Mouse (Mus musculus): ENCODE results near the gene Ndufa3. TPM values are rescaled to one million over a fixed set of nuclear protein-coding genes. Genes with fewer than 3 reads are reported as not detected.
"Not testable (repeated sequence)": the region's sequence is repeated elsewhere in the genome, so short reads cannot be mapped to it uniquely, and the experiment has no call there.

Gene Ndufa3
- polyA plus RNA-seq, 1 experiment from 2014 or later = 531 TPM

GRCm38 (mm10) chr7:3585763-3586162, 31.4 kb upstream of the Ndufa3 start:
- Histone ChIP-seq H3K27me3 (replicated peaks; ENCODE audit: control insufficient read depth, insufficient read depth, low read length) (no peaks in the 10 kb centered on the region), H3K9me3 (ENCODE audit: control insufficient read depth, low read length) (no peaks in the 10 kb centered on the region), H3K4me1 (ENCODE audit: control insufficient read depth, insufficient read depth, low read length) (no peaks in the 10 kb centered on the region), H3K36me3 (ENCODE audit: control insufficient read depth, insufficient read depth, low read length) (no peaks in the 10 kb centered on the region), H3K4me3 (ENCODE audit: low read length) (no peak overlapping the region), H3K27ac (ENCODE audit: low read length) (no peak overlapping the region), H3K9ac (ENCODE audit: low read depth, low read length) (no peak overlapping the region), H3K4me2 (ENCODE audit: low read depth, low read length) (no peak overlapping the region)
- WGBS = 12% methylated on average over 6 of the region's 6 CpGs
- no peak for ATAC-seq

GRCm38 (mm10) chr7:3586255-3586654, 30.9 kb upstream of the Ndufa3 start:
- H3K9me3 ChIP-seq (ENCODE audit: control insufficient read depth, low read length) = no peaks in the 10 kb centered on the region
- no peaks in the 10 kb centered on the region for H3K27me3 ChIP-seq (replicated peaks; ENCODE audit: control insufficient read depth, insufficient read depth, low read length)
- H3K36me3 ChIP-seq (ENCODE audit: control insufficient read depth, insufficient read depth, low read length) = no peaks in the 10 kb centered on the region
- no peak overlapping the region for H3K9ac ChIP-seq (ENCODE audit: low read depth, low read length)
- no peak overlapping the region for H3K4me3 ChIP-seq (ENCODE audit: low read length)
- 5% methylated on average over 5 of the region's 5 CpGs for WGBS
- H3K27ac ChIP-seq (ENCODE audit: low read length) = no peak overlapping the region
- no peak overlapping the region for H3K4me2 ChIP-seq (ENCODE audit: low read depth, low read length)
- no peak for ATAC-seq
- no peaks in the 10 kb centered on the region for H3K4me1 ChIP-seq (ENCODE audit: control insufficient read depth, insufficient read depth, low read length)

GRCm38 (mm10) chr7:3587292-3587691, 29.9 kb upstream of the Ndufa3 start:
- WGBS = 74% methylated on average over 1 of the region's 1 CpGs

DNA sequence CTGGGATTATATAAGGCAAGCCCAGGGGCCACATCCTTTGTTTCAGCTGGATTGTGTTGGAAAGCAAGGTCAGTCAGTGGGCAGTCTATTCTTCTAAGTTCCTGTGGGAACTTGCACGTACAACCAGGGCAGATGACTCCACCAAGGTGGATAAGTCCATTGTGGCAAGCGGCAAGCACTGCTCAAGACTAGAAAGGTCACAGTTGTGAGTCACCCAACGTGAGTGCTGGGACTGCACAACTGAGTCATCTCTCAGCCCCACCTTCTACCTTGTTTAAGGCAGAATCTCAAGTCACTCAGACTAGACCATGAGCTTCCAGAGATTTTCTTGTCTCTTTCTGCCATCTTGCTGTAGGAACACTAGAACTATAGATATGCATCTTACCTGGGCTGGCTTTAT, 26.6 kb upstream of the Ndufa3 start:
- Histone ChIP-seq H3K9ac (ENCODE audit: low read depth, low read length) (no peak overlapping the region), H3K36me3 (ENCODE audit: control insufficient read depth, insufficient read depth, low read length) (no peaks in the 10 kb centered on the region), H3K4me2 (ENCODE audit: low read depth, low read length) (no peak overlapping the region), H3K9me3 (ENCODE audit: control insufficient read depth, low read length) (no peaks in the 10 kb centered on the region), H3K27ac (ENCODE audit: low read length) (no peak overlapping the region), H3K27me3 (replicated peaks; ENCODE audit: control insufficient read depth, insufficient read depth, low read length) (no peaks in the 10 kb centered on the region), H3K4me1 (ENCODE audit: control insufficient read depth, insufficient read depth, low read length) (no peaks in the 10 kb centered on the region), H3K4me3 (ENCODE audit: low read length) (no peak overlapping the region)
- ATAC-seq = no peak
- 87% methylated on average over 3 of the region's 3 CpGs for WGBS

More at GRCm38 (mm10) chr7:3587292-3587691, 29.9 kb upstream of the Ndufa3 start:
- H3K27me3 ChIP-seq (replicated peaks; ENCODE audit: control insufficient read depth, insufficient read depth, low read length) = no peaks in the 10 kb centered on the region
- H3K36me3 ChIP-seq (ENCODE audit: control insufficient read depth, insufficient read depth, low read length) = no peaks in the 10 kb centered on the region
- H3K4me3 ChIP-seq (ENCODE audit: low read length) = no peak overlapping the region
- no peaks in the 10 kb centered on the region for H3K9me3 ChIP-seq (ENCODE audit: control insufficient read depth, low read length)
- H3K9ac ChIP-seq (ENCODE audit: low read depth, low read length) = no peak overlapping the region
- H3K4me1 ChIP-seq (ENCODE audit: control insufficient read depth, insufficient read depth, low read length) = no peaks in the 10 kb centered on the region
- no peak overlapping the region for H3K4me2 ChIP-seq (ENCODE audit: low read depth, low read length)
- H3K27ac ChIP-seq (ENCODE audit: low read length) = no peak overlapping the region
- no peak for ATAC-seq

GRCm38 (mm10) chr7:3591534-3591933, 25.6 kb upstream of the Ndufa3 start:
- no peaks in the 10 kb centered on the region for H3K9me3 ChIP-seq (ENCODE audit: control insufficient read depth, low read length)
- H3K27ac ChIP-seq (ENCODE audit: low read length) = no peak overlapping the region
- no peak overlapping the region for H3K4me3 ChIP-seq (ENCODE audit: low read length)
- H3K9ac ChIP-seq (ENCODE audit: low read depth, low read length) = no peak overlapping the region
- no peaks in the 10 kb centered on the region for H3K36me3 ChIP-seq (ENCODE audit: control insufficient read depth, insufficient read depth, low read length)
- no peak overlapping the region for H3K4me2 ChIP-seq (ENCODE audit: low read depth, low read length)
- H3K27me3 ChIP-seq (replicated peaks; ENCODE audit: control insufficient read depth, insufficient read depth, low read length) = no peaks in the 10 kb centered on the region
- no peak for ATAC-seq
- WGBS = 77% methylated on average over 1 of the region's 1 CpGs
- no peaks in the 10 kb centered on the region for H3K4me1 ChIP-seq (ENCODE audit: control insufficient read depth, insufficient read depth, low read length)

GRCm38 (mm10) chr7:3593855-3594254, 23.3 kb upstream of the Ndufa3 start:
- H3K36me3 ChIP-seq (ENCODE audit: control insufficient read depth, insufficient read depth, low read length) = no peaks in the 10 kb centered on the region
- no peak for ATAC-seq
- no peak overlapping the region for H3K4me2 ChIP-seq (ENCODE audit: low read depth, low read length)
- no peak overlapping the region for H3K4me3 ChIP-seq (ENCODE audit: low read length)
- no peaks in the 10 kb centered on the region for H3K9me3 ChIP-seq (ENCODE audit: control insufficient read depth, low read length)
- no peaks in the 10 kb centered on the region for H3K27me3 ChIP-seq (replicated peaks; ENCODE audit: control insufficient read depth, insufficient read depth, low read length)
- H3K27ac ChIP-seq (ENCODE audit: low read length) = no peak overlapping the region
- no peaks in the 10 kb centered on the region for H3K4me1 ChIP-seq (ENCODE audit: control insufficient read depth, insufficient read depth, low read length)
- no peak overlapping the region for H3K9ac ChIP-seq (ENCODE audit: low read depth, low read length)

- Histone ChIP-seq H3K4me1 (ENCODE audit: control insufficient read depth, insufficient read depth, low read length) (no peaks in the 10 kb centered on the region), H3K27me3 (replicated peaks; ENCODE audit: control insufficient read depth, insufficient read depth, low read length) (no peaks in the 10 kb centered on the region), H3K36me3 (ENCODE audit: control insufficient read depth, insufficient read depth, low read length) (no peaks in the 10 kb centered on the region), H3K9me3 (ENCODE audit: control insufficient read depth, low read length) (no peaks in the 10 kb centered on the region), H3K27ac (ENCODE audit: low read length) (no peak overlapping the region), H3K4me2 (ENCODE audit: low read depth, low read length) (peak overlapping the region; percentile 33; the same call in 1 of the 2 replicates), H3K9ac (ENCODE audit: low read depth, low read length) (no peak overlapping the region), H3K4me3 (ENCODE audit: low read length) (peak overlapping the region; percentile 27)
- 16% methylated on average over 5 of the region's 5 CpGs for WGBS
- peak; percentile 58; the same call in 1 of the 2 replicates for ATAC-seq
Observed at GRCm38 (mm10) chr7:3594686-3595085, 22.5 kb upstream of the Ndufa3 start.

DNA sequence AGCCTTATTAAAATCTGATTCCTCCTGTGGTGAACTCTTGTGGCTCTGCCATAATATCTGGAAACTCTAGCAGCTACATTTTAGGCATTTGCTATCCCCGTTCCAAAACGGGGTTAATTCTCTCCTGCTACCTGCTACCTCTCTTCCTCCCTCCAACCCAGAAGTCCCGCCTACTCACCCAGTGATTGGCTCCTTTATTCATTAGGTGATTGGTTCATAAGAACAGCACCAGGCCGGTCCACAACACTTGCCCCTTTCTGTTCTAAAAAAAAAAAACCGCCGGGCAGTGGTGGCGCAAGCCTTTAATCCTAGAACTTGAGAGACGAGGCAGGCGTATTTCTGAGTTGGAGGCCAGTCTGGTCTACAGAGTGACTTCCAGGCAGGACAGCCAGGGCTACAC, 22.0 kb upstream of the Ndufa3 start:
- Histone ChIP-seq H3K4me2 (ENCODE audit: low read depth, low read length) (peak overlapping the region; percentile 33; the same call in 1 of the 2 replicates), H3K4me1 (ENCODE audit: control insufficient read depth, insufficient read depth, low read length) (no peaks in the 10 kb centered on the region), H3K9ac (ENCODE audit: low read depth, low read length) (no peak overlapping the region), H3K27ac (ENCODE audit: low read length) (no peak overlapping the region), H3K27me3 (replicated peaks; ENCODE audit: control insufficient read depth, insufficient read depth, low read length) (no peaks in the 10 kb centered on the region), H3K9me3 (ENCODE audit: control insufficient read depth, low read length) (no peaks in the 10 kb centered on the region), H3K36me3 (ENCODE audit: control insufficient read depth, insufficient read depth, low read length) (no peaks in the 10 kb centered on the region), H3K4me3 (ENCODE audit: low read length) (peak overlapping the region; percentile 27)
- ATAC-seq = peak; percentile 85
- 9% methylated on average over 9 of the region's 9 CpGs for WGBS

- not testable (repeated sequence) for H3K4me3 ChIP-seq (ENCODE audit: low read length); H3K4me1 ChIP-seq (ENCODE audit: control insufficient read depth, insufficient read depth, low read length); H3K9ac ChIP-seq (ENCODE audit: low read depth, low read length); H3K27me3 ChIP-seq (replicated peaks; ENCODE audit: control insufficient read depth, insufficient read depth, low read length); H3K36me3 ChIP-seq (ENCODE audit: control insufficient read depth, insufficient read depth, low read length); H3K27ac ChIP-seq (ENCODE audit: low read length); H3K9me3 ChIP-seq (ENCODE audit: control insufficient read depth, low read length); H3K4me2 ChIP-seq (ENCODE audit: low read depth, low read length); ATAC-seq
- WGBS = 67% methylated on average over 1 of the region's 1 CpGs
Observed at GRCm38 (mm10) chr7:3597755-3598154, 19.4 kb upstream of the Ndufa3 start.

DNA sequence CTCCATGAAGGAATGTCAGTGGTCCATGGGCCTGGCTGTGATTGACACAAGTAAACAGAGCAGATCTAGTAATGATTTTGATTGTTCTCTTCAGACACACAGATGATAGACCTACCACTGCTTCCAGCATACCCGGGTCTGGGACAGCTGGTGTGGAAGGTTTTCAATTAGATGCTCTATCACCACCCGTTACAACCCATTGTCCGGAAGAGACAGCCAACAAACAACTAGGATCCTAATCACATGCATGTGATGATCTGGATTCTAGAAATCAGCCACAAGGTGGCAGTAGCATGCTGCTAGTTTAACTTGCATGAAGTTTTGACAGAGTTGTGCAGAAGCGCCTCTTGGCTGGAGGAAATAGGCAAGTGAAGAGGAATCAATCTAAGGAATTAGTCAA, 16.1 kb upstream of the Ndufa3 start:
- H3K36me3 ChIP-seq (ENCODE audit: control insufficient read depth, insufficient read depth, low read length) = no peaks in the 10 kb centered on the region
- H3K4me2 ChIP-seq (ENCODE audit: low read depth, low read length) = no peak overlapping the region
- H3K9ac ChIP-seq (ENCODE audit: low read depth, low read length) = no peak overlapping the region
- H3K27me3 ChIP-seq (replicated peaks; ENCODE audit: control insufficient read depth, insufficient read depth, low read length) = no peaks in the 10 kb centered on the region
- H3K4me1 ChIP-seq (ENCODE audit: control insufficient read depth, insufficient read depth, low read length) = no peaks in the 10 kb centered on the region
- H3K9me3 ChIP-seq (ENCODE audit: control insufficient read depth, low read length) = 0 out of 2 replicates have a peak, but pooled peaks cover 2% of the 10 kb centered on the region
- H3K27ac ChIP-seq (ENCODE audit: low read length) = no peak overlapping the region
- WGBS = 13% methylated on average over 4 of the region's 4 CpGs
- no peak overlapping the region for H3K4me3 ChIP-seq (ENCODE audit: low read length)
- ATAC-seq = no peak
